8 mouse cellular contexts compared by ENCODE assay signal in genomic region chr2:152227051-152227481, GRCm38 (mm10). TPM values are rescaled to one million over a fixed set of nuclear protein-coding genes. Genes with fewer than 3 reads are reported as not detected.
DNase-seq lines count a peak whose midpoint lies in the region; ATAC-seq lines count a peak whose summit lies in the region.

No protein-coding gene starts in this region.

- WGBS in hindbrain, embryonic 13.5 days, result under 1% methylated on average over 36 of the region's 38 CpGs
- WGBS in limb, embryonic 11.5 days, result under 1% methylated on average over 38 of the region's 38 CpGs
- under 1% methylated on average over 38 of the region's 38 CpGs for WGBS in midbrain, embryonic 11.5 days

- H3K27me3 ChIP-seq in hindbrain, embryonic 13.5 days, result no peaks in the 10 kb centered on the region
- H3K27me3 ChIP-seq in limb, embryonic 11.5 days (ENCODE audit: control insufficient read depth, insufficient read depth, low read length), result no peaks in the 10 kb centered on the region
- no peaks in the 10 kb centered on the region for H3K27me3 ChIP-seq in midbrain, embryonic 11.5 days (ENCODE audit: control insufficient read depth, insufficient read depth, low read length)

- DNase-seq in kidney, adult 11 months, result peak; percentile 74
- DNase-seq in kidney, adult 18-20 months, result no peak
- DNase-seq in cerebellum, adult 8-10 months, result peak; percentile 64
- DNase-seq in forelimb bud, embryonic 11.5 days (ENCODE audit: low read depth, low spot score), result peak; percentile 43
- DNase-seq in limb, embryonic 11.5 days (ENCODE audit: low spot score), result peak; percentile 78
- DNase-seq in midbrain, embryonic 11.5 days (ENCODE audit: low spot score, missing footprints), result peak; percentile 95
- DNase-seq in spleen, postnatal 10 days (ENCODE audit: low spot score in 2 of 2), result peak; percentile 77 to 81

- peak overlapping the region; percentile 98 for H3K27ac ChIP-seq in hindbrain, embryonic 13.5 days
- peak overlapping the region; percentile 96 for H3K27ac ChIP-seq in limb, embryonic 11.5 days (replicated peaks; ENCODE audit: low read depth, low read length)
- peak overlapping the region; percentile 90 for H3K27ac ChIP-seq in midbrain, embryonic 11.5 days (ENCODE audit: low read depth, low read length)

- H3K4me1 ChIP-seq in hindbrain, embryonic 13.5 days (replicated peaks), result peaks cover 26% of the 10 kb centered on the region
- peaks cover 7% of the 10 kb centered on the region for H3K4me1 ChIP-seq in limb, embryonic 11.5 days (ENCODE audit: control insufficient read depth, insufficient read depth, low read length)
- H3K4me1 ChIP-seq in midbrain, embryonic 11.5 days (ENCODE audit: control insufficient read depth, insufficient read depth, low read length), result peaks cover 15% of the 10 kb centered on the region

- H3K4me2 ChIP-seq in hindbrain, embryonic 13.5 days, result peak overlapping the region; percentile 75
- peak overlapping the region; percentile 68 for H3K4me2 ChIP-seq in limb, embryonic 11.5 days (ENCODE audit: low read depth, severe bottlenecking)
- peak overlapping the region; percentile 75 for H3K4me2 ChIP-seq in midbrain, embryonic 11.5 days

- H3K36me3 ChIP-seq in hindbrain, embryonic 13.5 days, result no peaks in the 10 kb centered on the region
- no peaks in the 10 kb centered on the region for H3K36me3 ChIP-seq in limb, embryonic 11.5 days (ENCODE audit: control insufficient read depth, insufficient read depth, low read length)
- H3K36me3 ChIP-seq in midbrain, embryonic 11.5 days (ENCODE audit: control insufficient read depth, insufficient read depth, low read length), result no peaks in the 10 kb centered on the region

- ATAC-seq in hindbrain, embryonic 13.5 days (ENCODE audit: low FRiP score), result peak; percentile 83
- ATAC-seq in limb, embryonic 11.5 days (ENCODE audit: insufficient number of reproducible peaks, low FRiP score, low TSS enrichment, low read depth), result peak; percentile 78
- peak; percentile 84 for ATAC-seq in midbrain, embryonic 11.5 days (ENCODE audit: low FRiP score)

- H3K4me3 ChIP-seq in hindbrain, embryonic 13.5 days, result peak overlapping the region; percentile 95
- H3K4me3 ChIP-seq in limb, embryonic 11.5 days (ENCODE audit: low read depth, low read length), result peak overlapping the region; percentile 97
- peak overlapping the region; percentile 81 for H3K4me3 ChIP-seq in midbrain, embryonic 11.5 days (ENCODE audit: low read depth, low read length)

- H3K9me3 ChIP-seq in hindbrain, embryonic 13.5 days, result no peaks in the 10 kb centered on the region
- no peaks in the 10 kb centered on the region for H3K9me3 ChIP-seq in limb, embryonic 11.5 days (ENCODE audit: control insufficient read depth, low read length)
- no peaks in the 10 kb centered on the region for H3K9me3 ChIP-seq in midbrain, embryonic 11.5 days (ENCODE audit: control insufficient read depth, low read length)

- H3K9ac ChIP-seq in hindbrain, embryonic 13.5 days, result peak overlapping the region; percentile 95
- H3K9ac ChIP-seq in limb, embryonic 11.5 days (ENCODE audit: low read length), result peak overlapping the region; percentile 96
- H3K9ac ChIP-seq in midbrain, embryonic 11.5 days (ENCODE audit: low read length), result peak overlapping the region; percentile 96

RNA-seq across cellular contexts. Expression of gene Csnk2a1, which starts 0.4 kb away (rescaled TPM):
- 122 and 127 TPM in 2 replicates for polyA plus RNA-seq in hindbrain, embryonic 13.5 days (2015; fragmentation: Nextera tagmentation; extraction: Ambion mirVana)
- 65.9 and 86.5 TPM in 2 replicates for polyA plus RNA-seq in limb, embryonic 11.5 days (2014; fragmentation: Nextera tagmentation; extraction: Ambion mirVana)
- polyA plus RNA-seq in midbrain, embryonic 11.5 days (2014; fragmentation: Nextera tagmentation; extraction: Ambion mirVana), result 60.1 and 63.8 TPM in 2 replicates
